Mouse (Mus musculus): ENCODE measurements around the gene Dab2. TPM values are rescaled to one million over a fixed set of nuclear protein-coding genes. Genes with fewer than 3 reads are reported as not detected.

The Dab2 gene
- polyA plus RNA-seq, 1 experiment from 2014 or later, result 18.9 TPM

GRCm38 (mm10) chr15:6298726-6299125 lies 862 bp upstream of the Dab2 start:
- H3K36me3 ChIP-seq, result no peaks in the 10 kb centered on the region
- ATAC-seq (ENCODE audit: low FRiP score), result no peak
- H3K9me3 ChIP-seq (replicated peaks), result no peaks in the 10 kb centered on the region
- H3K9ac ChIP-seq (replicated peaks), result no peak overlapping the region
- H3K4me1 ChIP-seq, result no peaks in the 10 kb centered on the region
- H3K4me3 ChIP-seq (replicated peaks), result no peak overlapping the region
- H3K27me3 ChIP-seq (replicated peaks), result no peaks in the 10 kb centered on the region
- H3K4me2 ChIP-seq, result no peak overlapping the region
- no peak overlapping the region for H3K27ac ChIP-seq (replicated peaks)
- 84% methylated on average over 3 of the region's 3 CpGs for WGBS

GRCm38 (mm10) chr15:6302219-6302618 lies 2.6 kb downstream of the Dab2 start:
- Histone ChIP-seq H3K9me3 (replicated peaks) (no peaks in the 10 kb centered on the region), H3K4me2 (no peak overlapping the region), H3K27ac (replicated peaks) (no peak overlapping the region), H3K4me1 (no peaks in the 10 kb centered on the region), H3K27me3 (replicated peaks) (no peaks in the 10 kb centered on the region), H3K9ac (replicated peaks) (no peak overlapping the region), H3K4me3 (replicated peaks) (no peak overlapping the region), H3K36me3 (no peaks in the 10 kb centered on the region)
- no peak for ATAC-seq (ENCODE audit: low FRiP score)
- WGBS, result 84% methylated on average over 4 of the region's 4 CpGs

- no peaks in the 10 kb centered on the region for H3K36me3 ChIP-seq
- WGBS, result 86% methylated on average over 2 of the region's 2 CpGs
- H3K9ac ChIP-seq (replicated peaks), result no peak overlapping the region
- H3K4me2 ChIP-seq, result no peak overlapping the region
- no peak for ATAC-seq (ENCODE audit: low FRiP score)
- no peak overlapping the region for H3K4me3 ChIP-seq (replicated peaks)
- H3K9me3 ChIP-seq (replicated peaks), result no peaks in the 10 kb centered on the region
- no peaks in the 10 kb centered on the region for H3K27me3 ChIP-seq (replicated peaks)
- no peaks in the 10 kb centered on the region for H3K4me1 ChIP-seq
- no peak overlapping the region for H3K27ac ChIP-seq (replicated peaks)
Measured at GRCm38 (mm10) chr15:6303822-6304221, 4.2 kb downstream of the Dab2 start.

DNA sequence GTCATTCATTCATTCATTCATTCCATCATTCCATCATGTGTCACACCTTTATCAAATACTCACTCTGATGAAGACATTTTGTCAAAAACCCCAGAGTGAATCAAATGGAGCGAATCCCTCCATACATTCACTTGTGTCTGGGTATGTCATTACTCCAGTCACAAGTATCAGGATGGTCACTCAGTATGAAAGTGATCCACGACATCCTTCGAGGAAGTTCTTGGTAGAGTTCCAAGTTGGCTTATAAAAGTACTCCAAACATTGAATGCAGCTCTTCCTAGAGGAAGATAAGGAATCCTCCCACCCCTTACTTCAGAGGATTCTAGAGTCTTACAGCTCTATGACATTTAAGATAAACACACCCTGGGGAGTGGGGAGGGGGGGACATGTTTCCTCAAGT lies 10.0 kb downstream of the Dab2 start:
- H3K27ac ChIP-seq (replicated peaks), result no peak overlapping the region
- H3K27me3 ChIP-seq (replicated peaks), result no peaks in the 10 kb centered on the region
- no peak overlapping the region for H3K9ac ChIP-seq (replicated peaks)
- no peaks in the 10 kb centered on the region for H3K4me1 ChIP-seq
- H3K4me3 ChIP-seq (replicated peaks), result no peak overlapping the region
- no peaks in the 10 kb centered on the region for H3K36me3 ChIP-seq
- no peak for ATAC-seq (ENCODE audit: low FRiP score)
- no peak overlapping the region for H3K4me2 ChIP-seq
- 83% methylated on average over 3 of the region's 3 CpGs for WGBS
- H3K9me3 ChIP-seq (replicated peaks), result no peaks in the 10 kb centered on the region

DNA sequence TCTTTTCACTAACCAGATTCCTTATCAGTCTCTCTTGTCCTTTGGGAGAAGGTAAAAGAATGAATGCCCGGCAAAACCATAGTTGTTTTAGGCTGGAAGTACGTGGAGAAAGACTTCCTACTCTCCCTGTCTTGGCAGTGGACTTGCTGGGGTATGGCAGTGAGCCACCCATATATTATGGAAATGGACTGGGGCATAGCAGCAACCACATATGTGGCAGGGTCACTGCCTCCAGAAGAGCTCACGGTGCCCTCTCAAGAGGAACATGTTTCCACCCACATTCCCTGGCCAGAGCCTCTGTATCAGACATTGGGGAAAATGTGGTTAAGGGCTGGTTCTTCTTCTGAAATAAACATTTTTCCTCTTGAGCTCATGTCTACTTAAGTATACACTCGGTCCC lies 10.8 kb downstream of the Dab2 start:
- no peak overlapping the region for H3K4me2 ChIP-seq
- no peaks in the 10 kb centered on the region for H3K36me3 ChIP-seq
- no peak overlapping the region for H3K27ac ChIP-seq (replicated peaks)
- no peaks in the 10 kb centered on the region for H3K9me3 ChIP-seq (replicated peaks)
- no peak overlapping the region for H3K9ac ChIP-seq (replicated peaks)
- no peak for ATAC-seq (ENCODE audit: low FRiP score)
- H3K4me1 ChIP-seq, result no peaks in the 10 kb centered on the region
- H3K27me3 ChIP-seq (replicated peaks), result no peaks in the 10 kb centered on the region
- 68% methylated on average over 4 of the region's 4 CpGs for WGBS
- no peak overlapping the region for H3K4me3 ChIP-seq (replicated peaks)

DNA sequence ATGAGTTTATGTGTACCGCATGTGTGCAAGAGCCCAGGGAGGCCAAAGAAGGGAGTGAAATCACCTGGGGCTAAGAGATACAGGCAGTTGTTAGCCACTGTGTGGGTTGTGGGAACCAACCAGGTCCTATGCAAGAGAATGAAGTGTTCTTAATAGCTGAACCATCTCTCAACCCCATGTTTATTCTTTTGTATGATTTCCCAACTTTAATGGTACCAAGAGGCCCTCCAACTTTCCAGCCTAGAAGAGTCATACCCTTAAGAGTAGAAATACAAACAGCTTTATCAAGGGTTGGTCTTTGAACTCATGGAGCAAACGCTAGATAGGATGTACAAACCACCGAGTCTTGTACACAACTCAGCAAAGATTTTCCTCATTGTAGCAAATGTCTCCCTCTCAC lies 12.8 kb downstream of the Dab2 start:
- ATAC-seq (ENCODE audit: low FRiP score), result no peak
- H3K9me3 ChIP-seq (replicated peaks), result no peaks in the 10 kb centered on the region
- no peaks in the 10 kb centered on the region for H3K4me1 ChIP-seq
- H3K36me3 ChIP-seq, result no peaks in the 10 kb centered on the region
- H3K4me2 ChIP-seq, result no peak overlapping the region
- no peak overlapping the region for H3K27ac ChIP-seq (replicated peaks)
- H3K4me3 ChIP-seq (replicated peaks), result no peak overlapping the region
- H3K9ac ChIP-seq (replicated peaks), result no peak overlapping the region
- WGBS, result 87% methylated on average over 3 of the region's 3 CpGs
- H3K27me3 ChIP-seq (replicated peaks), result no peaks in the 10 kb centered on the region

DNA sequence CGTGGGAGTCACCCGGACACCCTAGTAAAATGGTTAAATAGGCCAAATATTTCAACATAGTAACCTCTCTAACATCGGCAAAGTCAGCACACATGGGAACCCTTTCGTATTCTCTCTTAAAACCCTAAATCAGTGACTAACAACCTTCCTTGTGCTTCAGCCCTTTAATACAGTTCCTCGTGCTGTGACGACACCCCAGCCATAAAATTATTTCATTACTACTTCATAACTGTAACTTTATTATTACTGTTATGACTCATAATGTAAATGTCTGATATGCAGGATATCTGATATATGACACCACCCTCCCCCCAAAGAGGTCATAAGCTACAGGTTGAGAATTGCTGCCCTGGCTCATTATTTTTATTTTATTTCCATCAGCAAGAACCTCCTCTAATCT lies 19.8 kb downstream of the Dab2 start:
- H3K36me3 ChIP-seq, result no peaks in the 10 kb centered on the region
- no peak overlapping the region for H3K9ac ChIP-seq (replicated peaks)
- no peaks in the 10 kb centered on the region for H3K27me3 ChIP-seq (replicated peaks)
- no peak overlapping the region for H3K4me3 ChIP-seq (replicated peaks)
- no peak overlapping the region for H3K27ac ChIP-seq (replicated peaks)
- H3K4me1 ChIP-seq, result no peaks in the 10 kb centered on the region
- no peak for ATAC-seq (ENCODE audit: low FRiP score)
- H3K4me2 ChIP-seq, result no peak overlapping the region
- no peaks in the 10 kb centered on the region for H3K9me3 ChIP-seq (replicated peaks)
- WGBS, result 82% methylated on average over 6 of the region's 6 CpGs

DNA sequence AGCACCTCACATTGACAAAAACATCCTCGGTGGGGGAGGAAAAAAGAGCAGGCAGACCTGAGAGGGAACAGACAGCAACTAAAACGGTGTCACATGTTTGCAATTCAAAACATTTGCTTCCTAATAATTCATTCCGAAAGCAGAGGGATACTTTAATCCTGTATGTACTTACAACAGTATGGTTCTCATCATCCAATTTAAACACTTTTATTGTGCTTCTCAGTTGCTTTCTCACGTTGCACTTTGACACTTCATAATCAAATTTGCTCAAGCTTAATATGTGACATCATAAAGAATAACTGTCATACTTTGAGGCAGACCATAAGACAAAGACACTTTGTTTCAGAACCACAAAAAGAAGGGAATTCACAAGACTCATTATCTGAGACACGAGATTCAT lies 20.9 kb downstream of the Dab2 start:
- 70% methylated on average over 5 of the region's 5 CpGs for WGBS
- Histone ChIP-seq H3K9ac (replicated peaks) (no peak overlapping the region), H3K27ac (replicated peaks) (no peak overlapping the region), H3K36me3 (no peaks in the 10 kb centered on the region), H3K9me3 (replicated peaks) (no peaks in the 10 kb centered on the region), H3K27me3 (replicated peaks) (no peaks in the 10 kb centered on the region), H3K4me1 (no peaks in the 10 kb centered on the region), H3K4me2 (no peak overlapping the region), H3K4me3 (replicated peaks) (no peak overlapping the region)
- ATAC-seq (ENCODE audit: low FRiP score), result no peak

GRCm38 (mm10) chr15:6321263-6321662 lies 21.7 kb downstream of the Dab2 start:
- Histone ChIP-seq H3K27ac (replicated peaks) (no peak overlapping the region), H3K4me3 (replicated peaks) (no peak overlapping the region), H3K27me3 (replicated peaks) (no peaks in the 10 kb centered on the region), H3K36me3 (no peaks in the 10 kb centered on the region), H3K9me3 (replicated peaks) (no peaks in the 10 kb centered on the region), H3K4me2 (no peak overlapping the region), H3K9ac (replicated peaks) (no peak overlapping the region), H3K4me1 (no peaks in the 10 kb centered on the region)
- 77% methylated on average over 4 of the region's 4 CpGs for WGBS
- no peak for ATAC-seq (ENCODE audit: low FRiP score)

GRCm38 (mm10) chr15:6322311-6322710 lies 22.7 kb downstream of the Dab2 start:
- WGBS, result 54% methylated on average over 5 of the region's 5 CpGs
- no peaks in the 10 kb centered on the region for H3K4me1 ChIP-seq
- no peak overlapping the region for H3K4me3 ChIP-seq (replicated peaks)
- H3K9ac ChIP-seq (replicated peaks), result no peak overlapping the region
- H3K36me3 ChIP-seq, result no peaks in the 10 kb centered on the region
- no peak for ATAC-seq (ENCODE audit: low FRiP score)
- no peak overlapping the region for H3K27ac ChIP-seq (replicated peaks)
- no peak overlapping the region for H3K4me2 ChIP-seq
- no peaks in the 10 kb centered on the region for H3K9me3 ChIP-seq (replicated peaks)
- no peaks in the 10 kb centered on the region for H3K27me3 ChIP-seq (replicated peaks)

DNA sequence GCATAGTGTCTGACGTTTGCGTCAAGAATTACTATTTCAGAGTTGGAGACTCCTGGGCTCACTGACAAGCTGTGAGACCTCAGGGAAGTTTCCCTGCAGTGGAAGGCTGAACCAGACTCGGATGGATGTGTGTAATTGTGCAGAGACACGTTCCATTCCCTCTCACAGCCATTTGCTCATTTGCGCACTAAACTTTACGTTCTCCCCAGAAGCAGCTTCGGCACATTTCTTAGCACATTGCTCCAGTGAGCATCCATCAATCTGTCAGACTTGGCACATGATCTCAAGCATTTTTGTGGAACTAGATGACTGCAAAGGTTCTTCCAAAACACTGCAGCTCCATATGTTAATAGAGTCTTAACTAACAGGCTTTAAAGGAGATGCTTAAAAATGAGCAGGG lies 24.0 kb downstream of the Dab2 start:
- H3K9me3 ChIP-seq (replicated peaks), result no peaks in the 10 kb centered on the region
- H3K27ac ChIP-seq (replicated peaks), result no peak overlapping the region
- H3K4me3 ChIP-seq (replicated peaks), result no peak overlapping the region
- no peaks in the 10 kb centered on the region for H3K4me1 ChIP-seq
- WGBS, result 55% methylated on average over 7 of the region's 7 CpGs
- no peak overlapping the region for H3K9ac ChIP-seq (replicated peaks)
- no peaks in the 10 kb centered on the region for H3K27me3 ChIP-seq (replicated peaks)
- H3K36me3 ChIP-seq, result no peaks in the 10 kb centered on the region
- ATAC-seq (ENCODE audit: low FRiP score), result no peak
- no peak overlapping the region for H3K4me2 ChIP-seq

DNA sequence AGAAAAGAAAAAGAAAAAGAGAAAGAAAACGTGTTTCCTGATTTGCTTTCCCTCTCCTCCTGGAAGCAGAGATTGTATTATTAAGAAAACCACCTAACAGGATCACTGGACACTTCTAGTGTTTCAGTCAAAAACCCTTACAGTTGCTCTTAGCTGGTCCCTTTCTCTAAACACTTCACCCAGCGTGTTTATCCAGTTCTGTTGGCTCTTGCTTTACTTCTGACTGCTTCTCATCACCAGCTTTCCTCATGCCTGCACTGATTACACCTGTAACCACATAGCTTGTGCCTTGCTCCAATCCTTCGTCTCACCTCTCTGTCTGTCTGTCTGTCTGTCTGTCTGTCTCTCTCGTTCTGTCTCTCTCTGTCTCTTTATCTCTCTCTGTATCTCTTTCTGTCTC lies 25.9 kb downstream of the Dab2 start:
- Histone ChIP-seq H3K9ac (replicated peaks) (no peak overlapping the region), H3K27me3 (replicated peaks) (no peaks in the 10 kb centered on the region), H3K4me1 (no peaks in the 10 kb centered on the region), H3K36me3 (no peaks in the 10 kb centered on the region), H3K9me3 (replicated peaks) (no peaks in the 10 kb centered on the region), H3K4me3 (replicated peaks) (no peak overlapping the region), H3K27ac (replicated peaks) (no peak overlapping the region), H3K4me2 (no peak overlapping the region)
- ATAC-seq (ENCODE audit: low FRiP score), result no peak
- 82% methylated on average over 4 of the region's 4 CpGs for WGBS

DNA sequence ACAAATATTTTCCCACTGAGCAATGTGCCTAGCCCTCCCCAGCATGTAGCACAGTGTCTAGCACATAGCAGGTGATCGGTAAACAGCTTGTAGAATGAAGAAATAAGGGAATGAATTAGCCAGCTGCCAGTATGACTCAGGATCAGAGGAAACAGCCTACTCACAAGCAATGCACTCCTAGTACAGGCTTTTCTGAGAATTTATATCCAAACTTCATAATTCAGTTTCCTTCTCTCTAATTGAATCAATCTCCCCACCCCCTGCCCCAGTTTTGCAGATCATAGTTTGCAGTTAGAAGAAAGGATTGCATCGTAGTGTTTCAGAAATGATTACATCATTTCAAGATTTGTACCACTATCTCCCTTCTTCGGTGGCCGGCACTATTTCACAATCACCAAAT lies 26.4 kb downstream of the Dab2 start:
- H3K9me3 ChIP-seq (replicated peaks), result no peaks in the 10 kb centered on the region
- no peak for ATAC-seq (ENCODE audit: low FRiP score)
- no peak overlapping the region for H3K9ac ChIP-seq (replicated peaks)
- no peak overlapping the region for H3K27ac ChIP-seq (replicated peaks)
- WGBS, result 80% methylated on average over 4 of the region's 4 CpGs
- no peaks in the 10 kb centered on the region for H3K4me1 ChIP-seq
- H3K36me3 ChIP-seq, result no peaks in the 10 kb centered on the region
- no peaks in the 10 kb centered on the region for H3K27me3 ChIP-seq (replicated peaks)
- no peak overlapping the region for H3K4me2 ChIP-seq
- no peak overlapping the region for H3K4me3 ChIP-seq (replicated peaks)
